In genomic region chr15:89430341-89430740, GRCm38 (mm10) we compare ENCODE assay signal across 8 mouse cellular contexts. TPM values are rescaled to one million over a fixed set of nuclear protein-coding genes. Genes with fewer than 3 reads are reported as not detected.
DNase-seq lines count a peak whose midpoint lies in the region; ATAC-seq and TF ChIP-seq lines count a peak whose summit lies in the region.

No protein-coding gene starts in this region.

- WGBS in heart, embryonic 16.5 days = 41% methylated on average over 6 of the region's 6 CpGs
- WGBS in embryonic facial prominence, embryonic 13.5 days = 45% methylated on average over 6 of the region's 6 CpGs
- 43% methylated on average over 6 of the region's 6 CpGs for WGBS in limb, embryonic 12.5 days

- H3K27me3 ChIP-seq in heart, embryonic 16.5 days (ENCODE audit: control insufficient read depth, insufficient read depth, low read length) = no peaks in the 10 kb centered on the region
- H3K27me3 ChIP-seq in ES-Bruce4 (ENCODE audit: control insufficient read depth, insufficient read depth, low read length, poor library complexity, severe bottlenecking) = no peaks in the 10 kb centered on the region
- H3K27me3 ChIP-seq in embryonic facial prominence, embryonic 13.5 days = no peaks in the 10 kb centered on the region
- no peaks in the 10 kb centered on the region for H3K27me3 ChIP-seq in limb, embryonic 12.5 days
- no peaks in the 10 kb centered on the region for H3K27me3 ChIP-seq in splenic B cell, adult 2 months (ENCODE audit: control insufficient read depth, insufficient read depth, low read length, poor library complexity, severe bottlenecking)

- peak overlapping the region; percentile 67 for H3K4me3 ChIP-seq in heart, embryonic 16.5 days (ENCODE audit: low read length)
- peak overlapping the region; percentile 79 for H3K4me3 ChIP-seq in ES-Bruce4 (ENCODE audit: low read depth, low read length)
- H3K4me3 ChIP-seq in embryonic facial prominence, embryonic 13.5 days = peak overlapping the region; percentile 81
- H3K4me3 ChIP-seq in limb, embryonic 12.5 days (replicated peaks) = peak overlapping the region; percentile 74

- H3K9ac ChIP-seq in heart, embryonic 16.5 days (ENCODE audit: low read length) = peak overlapping the region; percentile 86
- peak overlapping the region; percentile 62 for H3K9ac ChIP-seq in ES-Bruce4 (ENCODE audit: low read depth, poor library complexity, severe bottlenecking)
- peak overlapping the region; percentile 81 for H3K9ac ChIP-seq in embryonic facial prominence, embryonic 13.5 days
- H3K9ac ChIP-seq in limb, embryonic 12.5 days (replicated peaks) = peak overlapping the region; percentile 75; the same call in 1 of the 2 replicates

- H3K36me3 ChIP-seq in heart, embryonic 16.5 days (ENCODE audit: control insufficient read depth, insufficient read depth) = peaks cover 15% of the 10 kb centered on the region
- H3K36me3 ChIP-seq in ES-Bruce4 (ENCODE audit: control insufficient read depth, insufficient read depth, low read length, poor library complexity, severe bottlenecking) = peaks cover 8% of the 10 kb centered on the region
- H3K36me3 ChIP-seq in embryonic facial prominence, embryonic 13.5 days = peaks cover 25% of the 10 kb centered on the region
- H3K36me3 ChIP-seq in limb, embryonic 12.5 days = peaks cover 25% of the 10 kb centered on the region
- H3K36me3 ChIP-seq in splenic B cell, adult 2 months (ENCODE audit: control insufficient read depth, insufficient read depth, low read length, poor library complexity, severe bottlenecking) = peaks cover 5% of the 10 kb centered on the region

- no peak for DNase-seq in heart, postnatal 25 days (ENCODE audit: low spot score)
- DNase-seq in splenic B cell, adult 2 months (ENCODE audit: low read depth, low spot score) = peak; percentile 40
- no peak for DNase-seq in right cerebral cortex, postnatal 36 days (ENCODE audit: low spot score in 2 of 2)
- DNase-seq in ovary, adult 18-20 months (ENCODE audit: low spot score) = no peak

- no peak for TF ChIP-seq CTCF in ES-Bruce4 (IDR thresholded peaks at IDR 0.05; ENCODE audit: low read depth, low read length)

- no peak for ATAC-seq in heart, embryonic 16.5 days (replicated peaks; ENCODE audit: extremely low read depth, insufficient read depth, low FRiP score)
- ATAC-seq in embryonic facial prominence, embryonic 13.5 days (ENCODE audit: insufficient number of reproducible peaks, insufficient read depth, low FRiP score, low TSS enrichment, low read depth) = no peak
- no peak for ATAC-seq in limb, embryonic 12.5 days (ENCODE audit: insufficient number of reproducible peaks, insufficient read depth, low FRiP score, low TSS enrichment, low read depth)

- TF ChIP-seq POLR2A in ES-Bruce4 (IDR thresholded peaks at IDR 0.05; ENCODE audit: insufficient read depth, low read length) = no peak

- no peak for TF ChIP-seq EP300 in ES-Bruce4 (IDR thresholded peaks at IDR 0.05; ENCODE audit: insufficient read depth, low read depth, low read length)

- peaks cover 20% of the 10 kb centered on the region for H3K4me1 ChIP-seq in heart, embryonic 16.5 days (ENCODE audit: control insufficient read depth, insufficient read depth, low read length)
- H3K4me1 ChIP-seq in ES-Bruce4 (ENCODE audit: control insufficient read depth, insufficient read depth, low read length) = peaks cover 2% of the 10 kb centered on the region
- peaks cover 16% of the 10 kb centered on the region for H3K4me1 ChIP-seq in embryonic facial prominence, embryonic 13.5 days
- H3K4me1 ChIP-seq in limb, embryonic 12.5 days (replicated peaks) = peaks cover 22% of the 10 kb centered on the region

- no peaks in the 10 kb centered on the region for H3K9me3 ChIP-seq in heart, embryonic 16.5 days (replicated peaks; ENCODE audit: control insufficient read depth, low read length)
- H3K9me3 ChIP-seq in ES-Bruce4 (replicated peaks; ENCODE audit: control insufficient read depth, insufficient read depth, low read length, poor library complexity, severe bottlenecking) = no peaks in the 10 kb centered on the region
- no peaks in the 10 kb centered on the region for H3K9me3 ChIP-seq in embryonic facial prominence, embryonic 13.5 days
- H3K9me3 ChIP-seq in limb, embryonic 12.5 days = no peaks in the 10 kb centered on the region

- H3K4me2 ChIP-seq in heart, embryonic 16.5 days (ENCODE audit: low read depth, low read length) = peak overlapping the region; percentile 69
- H3K4me2 ChIP-seq in embryonic facial prominence, embryonic 13.5 days = peak overlapping the region; percentile 73
- H3K4me2 ChIP-seq in limb, embryonic 12.5 days = peak overlapping the region; percentile 87

- peak overlapping the region; percentile 98 for H3K27ac ChIP-seq in heart, embryonic 16.5 days (ENCODE audit: low read length)
- peak overlapping the region; percentile 37 for H3K27ac ChIP-seq in ES-Bruce4 (ENCODE audit: insufficient read depth, low read length)
- H3K27ac ChIP-seq in embryonic facial prominence, embryonic 13.5 days = peak overlapping the region; percentile 98
- peak overlapping the region; percentile 96 for H3K27ac ChIP-seq in limb, embryonic 12.5 days

- intact Hi-C loops in heart, postnatal 25 days (cut with DNase I) = loop anchor here (2.0 kb wide), 1 partner anchor 44 kb away; no protein-coding TSS in a partner anchor

RNA-seq across cellular contexts. Expression of gene Chkb, which starts 0.6 kb away (rescaled TPM):
- polyA plus RNA-seq in heart, embryonic 16.5 days (2015; fragmentation: Nextera tagmentation; extraction: Ambion mirVana) = 80.5 and 84.9 TPM in 2 replicates
- total RNA-seq in heart, postnatal 25 days (2021) = 10 to 100 TPM; 40.6 to 44.9 TPM
- 41.3 and 45.7 TPM in 2 replicates for polyA plus RNA-seq in ES-Bruce4 (2011; ENCODE audit: insufficient read depth, insufficient read length, low read depth, missing spikeins)
- polyA plus RNA-seq in embryonic facial prominence, embryonic 13.5 days (2015; fragmentation: Nextera tagmentation; extraction: Ambion mirVana) = 59.3 and 71.1 TPM in 2 replicates
- polyA plus RNA-seq in limb, embryonic 12.5 days (2016; fragmentation: Nextera tagmentation; extraction: Ambion mirVana) = 59.2 and 61.8 TPM in 2 replicates

RNA-seq across cellular contexts. Expression of gene Gm44502, which starts 0.8 kb away (rescaled TPM):
- 0.19 and 0.35 TPM in 2 replicates for polyA plus RNA-seq in heart, embryonic 16.5 days (2015; fragmentation: Nextera tagmentation; extraction: Ambion mirVana)
- 10 to 100 TPM; 14.5 to 16.4 TPM for total RNA-seq in heart, postnatal 25 days (2021)
- not detected in 2 replicates for polyA plus RNA-seq in ES-Bruce4 (2011; ENCODE audit: insufficient read depth, insufficient read length, low read depth, missing spikeins)
- not detected in 2 replicates for polyA plus RNA-seq in embryonic facial prominence, embryonic 13.5 days (2015; fragmentation: Nextera tagmentation; extraction: Ambion mirVana)
- not detected in 2 replicates for polyA plus RNA-seq in limb, embryonic 12.5 days (2016; fragmentation: Nextera tagmentation; extraction: Ambion mirVana)

RNA-seq across cellular contexts. Expression of gene C730034F03Rik, which starts 1.0 kb away (rescaled TPM):
- polyA plus RNA-seq in heart, embryonic 16.5 days (2015; fragmentation: Nextera tagmentation; extraction: Ambion mirVana) = 3.8 and 4.1 TPM in 2 replicates
- total RNA-seq in heart, postnatal 25 days (2021) = 1 to 10 TPM; 1.5 TPM
- polyA plus RNA-seq in ES-Bruce4 (2011; ENCODE audit: insufficient read depth, insufficient read length, low read depth, missing spikeins) = 2.1 and 3.2 TPM in 2 replicates
- polyA plus RNA-seq in embryonic facial prominence, embryonic 13.5 days (2015; fragmentation: Nextera tagmentation; extraction: Ambion mirVana) = 5.5 and 6.0 TPM in 2 replicates
- 3.6 and 3.8 TPM in 2 replicates for polyA plus RNA-seq in limb, embryonic 12.5 days (2016; fragmentation: Nextera tagmentation; extraction: Ambion mirVana)

RNA-seq across cellular contexts. Expression of gene Cpt1b, which starts 4.7 kb away (rescaled TPM):
- polyA plus RNA-seq in heart, embryonic 16.5 days (2015; fragmentation: Nextera tagmentation; extraction: Ambion mirVana) = 241 and 243 TPM in 2 replicates
- total RNA-seq in heart, postnatal 25 days (2021) = 100 to 1,000 TPM; 512 to 569 TPM
- 4.9 and 6.1 TPM in 2 replicates for polyA plus RNA-seq in ES-Bruce4 (2011; ENCODE audit: insufficient read depth, insufficient read length, low read depth, missing spikeins)
- 0.55 and 0.66 TPM in 2 replicates for polyA plus RNA-seq in embryonic facial prominence, embryonic 13.5 days (2015; fragmentation: Nextera tagmentation; extraction: Ambion mirVana)
- polyA plus RNA-seq in limb, embryonic 12.5 days (2016; fragmentation: Nextera tagmentation; extraction: Ambion mirVana) = 0.25 and 0.74 TPM in 2 replicates

RNA-seq across cellular contexts. Expression of gene Syce3, which starts 20.0 kb away (rescaled TPM):
- polyA plus RNA-seq in heart, embryonic 16.5 days (2015; fragmentation: Nextera tagmentation; extraction: Ambion mirVana) = not detected in 2 replicates
- total RNA-seq in heart, postnatal 25 days (2021) = not detected
- polyA plus RNA-seq in ES-Bruce4 (2011; ENCODE audit: insufficient read depth, insufficient read length, low read depth, missing spikeins) = not detected in 2 replicates
- not detected in 2 replicates for polyA plus RNA-seq in embryonic facial prominence, embryonic 13.5 days (2015; fragmentation: Nextera tagmentation; extraction: Ambion mirVana)
- not detected in 2 replicates for polyA plus RNA-seq in limb, embryonic 12.5 days (2016; fragmentation: Nextera tagmentation; extraction: Ambion mirVana)

Comparison
In these comparisons a context has a peak if more than half of its experiments do, and no peak if none do; other contexts are left out.
1. H3K27ac ChIP-seq: peak in every context shown above with its lines; median percentile 98 in heart, embryonic 16.5 days; 98 in embryonic facial prominence, embryonic 13.5 days; 96 in limb, embryonic 12.5 days; 37 in ES-Bruce4.